Mouse (Mus musculus): ENCODE results near the gene Rnf13.
A peak's percentile ranks its signal among the peaks of the same experiment; 100 is the strongest.

Rnf13 gene

GRCm38 (mm10) chr3:57846662-57846911 is 110.7 kb downstream of the Rnf13 start:
- DNase-seq, result no peak

GRCm38 (mm10) chr3:57846912-57847759 is 111.3 kb downstream of the Rnf13 start:
- DNase-seq, result peak; percentile 26 to 34

- DNase-seq, result peak; percentile 41 to 42
These were observed 111.9 kb downstream of the Rnf13 start, which contains the start of gene Pfn2 for GRCm38 (mm10) chr3:57847760-57848185. Pfn2 (minus strand) TSS chr3:57848079.

- DNase-seq, result no peak
These were observed 147.1 kb downstream of the Rnf13 start for GRCm38 (mm10) chr3:57882945-57883344.

All from thymus, adult 18-20 months (tissue).